Mouse (Mus musculus) G1E (cell line): ENCODE data around the gene Thyn1.

ENCODE experiments used
- CTCF ChIP-seq: IDR thresholded peaks from 2 replicates; pipeline ENCODE4 v1.5.1; 2012; ENCODE audit warnings: low read depth, low read length, inconsistent platforms, mixed read lengths
- GATA1 ChIP-seq: IDR thresholded peaks from 2 replicates; pipeline ENCODE4 v1.6.1; 2012; ENCODE audit warnings: borderline replicate concordance, low read length, inconsistent platforms, mixed read lengths

GRCm38 (mm10) chr9:27005231-27005630 is 5.7 kb downstream of the Thyn1 start:
- no peak for TF ChIP-seq CTCF
- no peak for TF ChIP-seq GATA1
